Mouse (Mus musculus) liver, embryonic 14.5 days (tissue): ENCODE data around the gene Crbn. TPM values are rescaled to one million over a fixed set of nuclear protein-coding genes. Genes with fewer than 3 reads are reported as not detected.

ENCODE experiments used
- ATAC-seq: fragments of 200-750 bp; cut with Nextera tagmentation; 2 replicates; pipeline ENCODE4 v1.8.0; 2017; ENCODE audit warnings: moderate number of reproducible peaks, mild to moderate bottlenecking, moderate library complexity; ENCODE audit not compliant: insufficient read depth
- DNase-seq, 3 experiments: peaks; one replicate each; pipeline ENCODE4 v3.0.0-alpha.2; 2012 to 2013; ENCODE audit warnings: low read depth in 3 of 3, low spot score in 3 of 3
- H3K27ac ChIP-seq: fragments of 300-500 bp; sonication (generic); 2 replicates; pipeline ENCODE4 v1.5.1; 2014; ENCODE audit warnings: moderate library complexity, mild to moderate bottlenecking, control low read depth, inconsistent platforms
- H3K27me3 ChIP-seq: fragments of 300-500 bp; sonication (generic); 2 replicates; pipeline ENCODE4 v1.6.1; 2014; ENCODE audit warnings: mild to moderate bottlenecking, low read length, moderate library complexity; ENCODE audit not compliant: control insufficient read depth, insufficient read depth
- H3K36me3 ChIP-seq: fragments of 300-500 bp; sonication (generic); replicated peaks from 2 replicates; pipeline ENCODE4 v1.6.1; 2014; ENCODE audit warnings: low read depth; ENCODE audit not compliant: control insufficient read depth, insufficient read depth
- H3K4me1 ChIP-seq, 2 experiments: fragments of 200-500 bp in 1 of 2; fragments of 300-500 bp in 1 of 2; sonication (generic) in 1 of 2; replicated peaks; 2 replicates each; pipeline ENCODE4 v1.6.1; 2012 to 2014; ENCODE audit warnings: antibody characterized with exemption in 1 of 2, inconsistent platforms in 1 of 2, low read length in 1 of 2; ENCODE audit not compliant: control insufficient read depth in 2 of 2, insufficient read depth in 2 of 2
- H3K4me2 ChIP-seq: fragments of 300-500 bp; sonication (generic); 2 replicates; pipeline ENCODE4 v1.6.1; 2014; ENCODE audit warnings: low read depth, mild to moderate bottlenecking, control low read depth, moderate library complexity
- H3K4me3 ChIP-seq, 2 experiments: fragments of 200-500 bp in 1 of 2; fragments of 300-500 bp in 1 of 2; sonication (generic) in 1 of 2; 2 replicates each; pipeline ENCODE4 v1.5.1; 2012 to 2014; ENCODE audit warnings: low read depth in 2 of 2, low read length in 2 of 2, mild to moderate bottlenecking in 2 of 2, control low read depth in 1 of 2, inconsistent platforms in 1 of 2, moderate library complexity in 1 of 2; ENCODE audit not compliant: insufficient read depth in 1 of 2
- H3K9ac ChIP-seq: fragments of 300-500 bp; sonication (generic); replicated peaks from 2 replicates; pipeline ENCODE4 v1.6.1; 2014; ENCODE audit warnings: mild to moderate bottlenecking, control low read depth, moderate library complexity
- H3K9me3 ChIP-seq: fragments of 300-500 bp; sonication (generic); 2 replicates; pipeline ENCODE4 v1.6.1; 2016; ENCODE audit warnings: low read length, mixed read lengths; ENCODE audit not compliant: control insufficient read depth
- CTCF ChIP-seq: IDR thresholded peaks from 2 replicates; pipeline ENCODE4 v1.5.1; 2016; ENCODE audit warnings: antibody characterized with exemption, low read depth, control low read depth
- EP300 ChIP-seq: IDR thresholded peaks from 2 replicates; pipeline ENCODE4 v1.6.1; 2016; ENCODE audit warnings: antibody characterized with exemption, low read depth
- WGBS: fragments of 180-500 bp; shearing (Covaris S2); extraction: QIAGEN DNeasy Blood & Tissue Kit; methylation state at CpG from one replicate; pipeline ENCODE4 v1.1.7; 2014; ENCODE audit not compliant: insufficient replicate concordance; 5-methylcytosine and 5-hydroxymethylcytosine counted together
- polyA plus RNA-seq, 2 experiments: library from polyadenylated mRNA; depleted of rRNA in 1 of 2; stranded (reverse) in 1 of 2; unstranded in 1 of 2; fragments of >200 nt; fragmentation: Nextera tagmentation in 1 of 2; extraction: Ambion mirVana in 1 of 2; gene quantifications; 2 replicates each; pipeline versions ENCODE4 v1.2.1 to v1.2.3; 2012 to 2014

Gene Crbn
- polyA plus RNA-seq, 2 experiments, result 7.5 to 23.0 TPM

DNA sequence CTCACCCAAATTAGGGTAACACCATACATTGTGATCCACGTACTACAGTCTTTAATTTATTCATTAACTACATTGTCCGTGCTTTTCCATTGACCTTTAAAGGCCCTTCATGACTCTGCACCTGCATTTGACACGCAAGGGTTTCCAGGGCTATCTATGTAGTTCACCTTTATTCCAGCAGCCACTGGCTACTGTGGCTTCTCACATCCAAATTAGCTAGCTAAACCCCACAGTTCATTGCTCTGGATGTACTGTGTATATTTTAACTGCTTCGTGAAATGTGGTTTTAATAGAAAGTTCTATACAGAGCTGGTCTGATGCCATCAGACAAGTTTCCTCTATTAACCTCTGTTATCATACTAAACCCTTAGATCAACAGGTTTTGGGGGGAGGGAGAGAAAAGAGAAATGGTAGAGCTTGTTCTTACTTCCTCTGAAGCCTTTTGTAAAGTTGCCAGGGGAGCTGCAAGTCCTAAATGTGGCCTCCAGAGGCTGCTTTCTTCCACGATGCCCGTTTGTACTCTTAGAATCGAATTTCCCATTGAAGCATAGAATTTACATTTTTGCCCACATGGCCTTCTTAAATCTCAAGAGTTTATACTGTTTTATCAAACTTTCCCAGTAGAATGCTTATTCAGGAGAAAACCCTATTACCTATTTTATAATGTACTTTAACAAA, 56.2 kb downstream of the Crbn start:
- DNase-seq, result no peak
- Histone ChIP-seq H3K4me3 (no peak overlapping the region), H3K4me1 (no peaks in the 10 kb centered on the region), H3K9ac (no peak overlapping the region), H3K9me3 (no peaks in the 10 kb centered on the region), H3K27me3 (no peaks in the 10 kb centered on the region), H3K27ac (no peak overlapping the region), H3K4me2 (no peak overlapping the region), H3K36me3 (no peaks in the 10 kb centered on the region)
- TF ChIP-seq EP300, result no peak
- TF ChIP-seq CTCF, result no peak
- no peak for ATAC-seq
- WGBS, result 54% methylated on average over 7 of the region's 7 CpGs

DNA sequence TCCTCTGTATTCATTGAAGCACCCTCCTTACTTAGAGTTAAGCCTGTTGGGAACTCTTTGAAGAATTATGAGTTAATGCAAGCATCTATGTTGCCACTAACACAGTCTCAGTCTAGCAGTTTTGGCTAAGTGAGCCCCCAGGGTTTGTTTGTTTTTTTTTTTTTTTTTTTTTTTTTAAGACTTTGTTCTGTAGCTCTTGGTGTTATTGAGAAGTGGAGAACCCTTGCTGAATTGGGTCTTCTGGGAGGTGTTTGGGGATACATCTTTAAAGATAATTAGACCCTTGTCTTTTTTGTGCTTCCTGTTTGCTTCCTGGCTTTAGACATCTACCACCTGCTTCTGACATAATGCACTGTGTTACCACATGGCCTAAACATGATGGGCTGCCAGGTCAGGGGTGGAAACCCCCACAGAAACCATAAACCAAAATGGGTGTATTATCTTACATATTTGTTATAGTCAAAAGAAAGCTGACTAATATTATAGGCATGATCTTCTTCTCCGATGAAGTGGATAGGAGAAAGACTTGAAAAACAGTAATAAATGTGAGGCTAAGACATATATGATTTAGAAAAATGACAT, 59.5 kb downstream of the Crbn start:
- ATAC-seq, result no peak
- Histone ChIP-seq H3K4me2 (no peak overlapping the region), H3K27me3 (no peaks in the 10 kb centered on the region), H3K9me3 (no peaks in the 10 kb centered on the region), H3K27ac (no peak overlapping the region), H3K36me3 (no peaks in the 10 kb centered on the region), H3K4me3 (no peak overlapping the region), H3K9ac (no peak overlapping the region), H3K4me1 (no peaks in the 10 kb centered on the region)
- no peak for DNase-seq
- TF ChIP-seq EP300, result no peak
- TF ChIP-seq CTCF, result no peak
- WGBS, result 63% methylated on average over 1 of the region's 1 CpGs

DNA sequence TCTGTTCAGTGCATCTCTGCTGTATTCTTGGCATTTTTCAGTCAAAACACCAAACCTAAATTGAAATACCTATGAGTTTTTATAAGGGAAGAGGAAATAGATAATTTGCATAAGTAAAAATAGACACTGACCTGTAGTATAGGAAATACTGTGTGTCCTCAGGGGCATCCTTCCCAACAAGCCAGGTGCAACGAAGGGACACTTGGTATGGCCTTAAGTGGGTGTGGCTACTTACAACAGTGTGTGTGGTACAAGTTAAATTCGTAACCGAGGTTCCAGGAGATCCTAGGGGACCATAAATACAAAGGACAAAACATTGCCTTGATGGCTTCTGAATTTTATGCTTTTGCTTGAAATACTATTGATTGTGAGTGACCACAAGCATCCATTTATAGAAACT, 61.6 kb downstream of the Crbn start:
- ATAC-seq, result no peak
- Histone ChIP-seq H3K9ac (no peak overlapping the region), H3K9me3 (no peaks in the 10 kb centered on the region), H3K36me3 (no peaks in the 10 kb centered on the region), H3K4me3 (no peak overlapping the region), H3K4me1 (no peaks in the 10 kb centered on the region), H3K27ac (no peak overlapping the region), H3K27me3 (no peaks in the 10 kb centered on the region), H3K4me2 (no peak overlapping the region)
- WGBS, result 54% methylated on average over 3 of the region's 3 CpGs
- no peak for DNase-seq
- no peak for TF ChIP-seq CTCF
- TF ChIP-seq EP300, result no peak

DNA sequence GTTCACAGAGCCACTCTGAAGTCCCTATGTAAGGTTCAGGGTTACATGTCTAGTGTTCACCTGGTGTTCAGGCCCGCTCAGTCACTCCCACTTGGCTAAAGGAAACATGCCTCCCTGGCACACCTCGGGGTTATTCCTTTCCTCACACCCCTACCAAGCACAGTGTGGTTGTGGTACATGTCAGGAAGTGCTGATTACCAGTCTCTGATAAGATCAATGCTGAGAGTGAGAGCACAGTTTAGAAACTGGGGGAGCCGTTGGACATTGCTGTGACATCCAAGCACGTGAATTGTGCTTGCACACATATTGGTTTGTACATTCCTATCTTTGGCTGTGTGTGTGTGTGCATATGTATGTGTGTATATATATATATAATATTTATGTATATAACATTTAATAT, 67.3 kb downstream of the Crbn start:
- no peaks in the 10 kb centered on the region for H3K27me3 ChIP-seq
- H3K9me3 ChIP-seq, result no peaks in the 10 kb centered on the region
- H3K4me2 ChIP-seq, result no peak overlapping the region
- no peak overlapping the region for H3K4me3 ChIP-seq
- no peaks in the 10 kb centered on the region for H3K4me1 ChIP-seq
- H3K27ac ChIP-seq, result no peak overlapping the region
- 30% methylated on average over 4 of the region's 4 CpGs for WGBS
- DNase-seq (no peak), ATAC-seq (0 out of 2 replicates have a peak, but pooled peaks have one; percentile 18)
- H3K9ac ChIP-seq, result no peak overlapping the region
- H3K36me3 ChIP-seq, result no peaks in the 10 kb centered on the region
- TF ChIP-seq EP300, result no peak
- TF ChIP-seq CTCF, result no peak

Other genes with a start within 250 kb of the Crbn start
- gene Il5ra, start 51.0 kb downstream of the Crbn start, polyA plus RNA-seq (2012; rRNA removed), result 0.08 and 0.09 TPM in 2 replicates
- 0.09 and 0.13 TPM in 2 replicates for gene Il5ra, start 51.0 kb downstream of the Crbn start, polyA plus RNA-seq (2014; fragmentation: Nextera tagmentation; extraction: Ambion mirVana)
- gene Trnt1, start 31.0 kb downstream of the Crbn start, polyA plus RNA-seq (2012; rRNA removed), result 7.9 and 14.0 TPM in 2 replicates
- 33.4 and 35.8 TPM in 2 replicates for gene Trnt1, start 31.0 kb downstream of the Crbn start, polyA plus RNA-seq (2014; fragmentation: Nextera tagmentation; extraction: Ambion mirVana)